Mouse (Mus musculus): ENCODE results near the gene C2cd3.

Gene C2cd3

GRCm38 (mm10) chr7:100402715-100403114 lies 30.7 kb downstream of the C2cd3 start:
- no peak for DNase-seq (ENCODE audit: low spot score)

- no peak for DNase-seq (ENCODE audit: low spot score)
Measured at GRCm38 (mm10) chr7:100407677-100408076, 35.6 kb downstream of the C2cd3 start.

- DNase-seq (ENCODE audit: low spot score), result no peak
Measured at GRCm38 (mm10) chr7:100408684-100409083, 36.7 kb downstream of the C2cd3 start.

GRCm38 (mm10) chr7:100425795-100426194 lies 53.8 kb downstream of the C2cd3 start:
- DNase-seq (ENCODE audit: low spot score), result no peak

- peak; percentile 69 for DNase-seq (ENCODE audit: low spot score)
Measured at GRCm38 (mm10) chr7:100429102-100429501, 57.1 kb downstream of the C2cd3 start.

GRCm38 (mm10) chr7:100429911-100430310 lies 57.9 kb downstream of the C2cd3 start:
- no peak for DNase-seq (ENCODE audit: low spot score)

- DNase-seq (ENCODE audit: low spot score), result no peak
Measured at GRCm38 (mm10) chr7:100431103-100431502, 59.1 kb downstream of the C2cd3 start.

- DNase-seq (ENCODE audit: low spot score), result no peak
Measured at GRCm38 (mm10) chr7:100433295-100433694, 61.3 kb downstream of the C2cd3 start.

GRCm38 (mm10) chr7:100443728-100444127 lies 71.7 kb downstream of the C2cd3 start:
- no peak for DNase-seq (ENCODE audit: low spot score)

- no peak for DNase-seq (ENCODE audit: low spot score)
Measured at GRCm38 (mm10) chr7:100446271-100446670, 74.2 kb downstream of the C2cd3 start.

GRCm38 (mm10) chr7:100448530-100448929 lies 76.5 kb downstream of the C2cd3 start:
- no peak for DNase-seq (ENCODE audit: low spot score)

GRCm38 (mm10) chr7:100448985-100449384 lies 77.0 kb downstream of the C2cd3 start:
- DNase-seq (ENCODE audit: low spot score), result no peak

GRCm38 (mm10) chr7:100458153-100458552 lies 86.1 kb downstream of the C2cd3 start:
- DNase-seq (ENCODE audit: low spot score), result no peak

GRCm38 (mm10) chr7:100459862-100460261 lies 87.8 kb downstream of the C2cd3 start:
- no peak for DNase-seq (ENCODE audit: low spot score)

GRCm38 (mm10) chr7:100461621-100462151 lies 89.7 kb downstream of the C2cd3 start:
- DNase-seq (ENCODE audit: low spot score), result no peak

GRCm38 (mm10) chr7:100463194-100463593 lies 91.2 kb downstream of the C2cd3 start:
- DNase-seq (ENCODE audit: low spot score), result no peak

GRCm38 (mm10) chr7:100463757-100464156 lies 91.7 kb downstream of the C2cd3 start:
- no peak for DNase-seq (ENCODE audit: low spot score)

- no peak for DNase-seq (ENCODE audit: low spot score)
Measured at GRCm38 (mm10) chr7:100464248-100464647, 92.2 kb downstream of the C2cd3 start.

GRCm38 (mm10) chr7:100465248-100465647 lies 93.2 kb downstream of the C2cd3 start:
- DNase-seq (ENCODE audit: low spot score), result no peak

- DNase-seq (ENCODE audit: low spot score), result no peak
Measured at GRCm38 (mm10) chr7:100465656-100466309, 93.8 kb downstream of the C2cd3 start.

GRCm38 (mm10) chr7:100466781-100467510 lies 94.9 kb downstream of the C2cd3 start:
- no peak for DNase-seq (ENCODE audit: low spot score)

GRCm38 (mm10) chr7:100468761-100469160 lies 96.7 kb downstream of the C2cd3 start:
- DNase-seq (ENCODE audit: low spot score), result no peak

GRCm38 (mm10) chr7:100469502-100469901 lies 97.5 kb downstream of the C2cd3 start:
- DNase-seq (ENCODE audit: low spot score), result no peak

All from retina, embryonic 14.5 days (tissue).